Mouse (Mus musculus): ENCODE results near the gene Sh2b2.

The Sh2b2 gene
- long read RNA-seq, experiment 1, partial matches to known transcripts, result 1 of 3 reads
- long read RNA-seq, experiment 1, other reads (novel, unspliced or antisense), result 1 of 3 reads
- long read RNA-seq, experiment 2, partial matches to known transcripts, result 1 of 3 reads
- long read RNA-seq, experiment 2, other reads (novel, unspliced or antisense), result 1 of 3 reads

GRCm38 (mm10) chr5:136246452-136246838 lies at the start of gene Sh2b2:
TSS of gene Sh2b2 (minus strand) at chr5:136246556.
- intact Hi-C loops (cut with DNase I), result no loop called here

- intact Hi-C loops (cut with DNase I), result no loop called here
Measured at GRCm38 (mm10) chr5:136292971-136293418, 46.6 kb upstream of the Sh2b2 start.

GRCm38 (mm10) chr5:136292361-136292760 lies 46.0 kb upstream of the Sh2b2 start:
- intact Hi-C loops (cut with DNase I), result no loop called here

- intact Hi-C loops (cut with DNase I), result no loop called here
Measured at GRCm38 (mm10) chr5:136291562-136291961, 45.2 kb upstream of the Sh2b2 start.

- intact Hi-C loops (cut with DNase I), result no loop called here
Measured at GRCm38 (mm10) chr5:136289776-136290175, 43.4 kb upstream of the Sh2b2 start.

- intact Hi-C loops (cut with DNase I), result no loop called here
Measured at GRCm38 (mm10) chr5:136288351-136289081, 42.2 kb upstream of the Sh2b2 start.

GRCm38 (mm10) chr5:136286566-136286965 lies 40.2 kb upstream of the Sh2b2 start:
- intact Hi-C loops (cut with DNase I), result no loop called here

GRCm38 (mm10) chr5:136285106-136285505 lies 38.8 kb upstream of the Sh2b2 start:
- intact Hi-C loops (cut with DNase I), result no loop called here

GRCm38 (mm10) chr5:136281351-136281750 lies 35.0 kb upstream of the Sh2b2 start:
- intact Hi-C loops (cut with DNase I), result loop anchor here (5.0 kb wide), 1 partner anchor 381 kb away; no protein-coding TSS in a partner anchor

GRCm38 (mm10) chr5:136274739-136275138 lies 28.4 kb upstream of the Sh2b2 start:
- intact Hi-C loops (cut with DNase I), result no loop called here

- intact Hi-C loops (cut with DNase I), result no loop called here
Measured at GRCm38 (mm10) chr5:136269937-136270336, 23.6 kb upstream of the Sh2b2 start.

- intact Hi-C loops (cut with DNase I), result no loop called here
Measured at GRCm38 (mm10) chr5:136266077-136266476, 19.7 kb upstream of the Sh2b2 start.

GRCm38 (mm10) chr5:136263342-136263741 lies 17.0 kb upstream of the Sh2b2 start:
- intact Hi-C loops (cut with DNase I), result no loop called here

GRCm38 (mm10) chr5:136258919-136259318 lies 12.6 kb upstream of the Sh2b2 start:
- intact Hi-C loops (cut with DNase I), result loop anchor here (2.0 to 5.0 kb wide), 3 partner anchors 406 to 498 kb away; no protein-coding TSS in a partner anchor

GRCm38 (mm10) chr5:136252899-136253298 lies 6.5 kb upstream of the Sh2b2 start:
- intact Hi-C loops (cut with DNase I), result loop anchor here (1.0 kb wide), 1 partner anchor 52 kb away; no protein-coding TSS in a partner anchor

- intact Hi-C loops (cut with DNase I), result no loop called here
Measured at GRCm38 (mm10) chr5:136251004-136251403, 4.6 kb upstream of the Sh2b2 start.

GRCm38 (mm10) chr5:136248441-136248840 lies 2.1 kb upstream of the Sh2b2 start:
- intact Hi-C loops (cut with DNase I), result no loop called here

- intact Hi-C loops (cut with DNase I), result no loop called here
Measured at GRCm38 (mm10) chr5:136245541-136246451, 560 bp downstream of the Sh2b2 start.

GRCm38 (mm10) chr5:136244762-136245540 lies 1.4 kb downstream of the Sh2b2 start:
- intact Hi-C loops (cut with DNase I), result no loop called here

- intact Hi-C loops (cut with DNase I), result no loop called here
Measured at GRCm38 (mm10) chr5:136243851-136244761, 2.2 kb downstream of the Sh2b2 start.
